Mouse (Mus musculus): ENCODE results near the gene Wasf3.
A peak's percentile ranks its signal among the peaks of the same experiment; 100 is the strongest.
"Not testable (repeated sequence)": the region's sequence is repeated elsewhere in the genome, so short reads cannot be mapped to it uniquely, and the experiment has no call there.

Gene Wasf3

DNA sequence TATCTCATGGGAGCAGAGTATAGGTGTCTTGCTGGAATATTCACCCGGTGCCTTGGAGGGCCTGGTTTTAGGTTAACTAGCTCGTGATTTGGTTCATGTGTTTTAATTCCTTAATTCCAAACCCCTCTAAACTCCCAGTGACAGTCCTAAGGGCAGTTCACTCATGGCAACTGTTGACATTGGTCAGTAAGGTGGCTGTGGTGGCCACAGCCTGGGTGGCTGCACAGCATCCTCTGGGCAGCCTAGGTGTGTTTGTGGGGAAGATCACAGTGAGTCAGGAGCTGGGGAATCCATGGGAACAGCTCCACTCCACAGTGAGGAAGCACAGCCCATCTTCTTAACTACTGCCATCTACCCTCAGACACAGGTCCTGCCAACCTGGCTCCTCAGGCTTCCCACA is 61.8 kb downstream of the Wasf3 start:
- no peak for DNase-seq (ENCODE audit: low spot score in 2 of 2)

DNA sequence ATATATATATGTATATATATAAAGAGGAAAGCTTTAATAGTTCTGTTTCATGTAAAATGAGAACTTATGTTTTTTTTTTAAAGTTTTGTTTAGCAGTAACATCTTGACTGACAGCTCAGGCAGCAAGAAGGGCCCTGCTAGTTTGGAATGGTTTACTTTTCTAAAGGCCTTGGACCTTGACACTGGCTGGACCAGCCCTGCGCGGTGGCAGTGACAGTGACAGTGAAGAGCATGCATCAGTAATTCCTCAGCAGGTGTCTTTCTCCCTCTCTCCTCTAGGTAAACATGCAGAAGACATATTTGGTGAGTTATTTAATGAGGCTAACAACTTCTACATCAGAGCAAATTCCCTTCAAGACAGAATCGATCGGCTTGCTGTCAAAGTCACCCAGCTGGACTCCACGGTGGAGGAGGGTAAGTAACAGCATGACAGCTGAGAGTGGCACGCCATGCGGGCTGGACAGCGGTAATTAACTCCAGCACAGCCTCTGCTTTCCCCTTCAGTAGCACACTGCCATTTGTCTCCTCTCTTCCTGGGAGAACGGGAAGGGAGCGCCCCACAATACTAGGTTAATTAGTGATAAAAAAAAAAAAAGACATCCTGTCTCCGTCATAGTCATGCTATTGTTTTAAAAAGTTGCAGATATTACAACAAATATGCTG is 66.9 kb downstream of the Wasf3 start:
- no peak for DNase-seq (ENCODE audit: low spot score in 2 of 2)

DNA sequence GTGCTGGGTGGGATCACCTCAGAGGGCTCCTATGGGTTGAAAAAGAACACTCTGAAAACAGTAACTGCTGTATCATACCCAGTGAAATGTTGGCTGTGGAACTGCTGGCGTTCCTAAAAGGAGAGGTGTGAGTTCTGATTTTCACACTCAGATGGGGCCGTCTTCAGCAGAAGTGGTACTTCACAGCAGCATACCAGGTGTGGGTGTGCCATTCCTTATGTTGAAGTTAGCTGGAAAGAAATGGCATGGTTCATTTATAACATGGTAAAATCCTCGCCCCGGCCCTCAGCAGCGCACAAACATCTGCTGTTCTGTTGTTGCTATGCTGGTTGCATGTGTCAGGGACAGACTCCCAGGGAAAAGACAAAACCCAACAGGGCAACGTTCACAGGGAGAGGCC is 68.8 kb downstream of the Wasf3 start:
- no peak for DNase-seq (ENCODE audit: low spot score in 2 of 2)

DNA sequence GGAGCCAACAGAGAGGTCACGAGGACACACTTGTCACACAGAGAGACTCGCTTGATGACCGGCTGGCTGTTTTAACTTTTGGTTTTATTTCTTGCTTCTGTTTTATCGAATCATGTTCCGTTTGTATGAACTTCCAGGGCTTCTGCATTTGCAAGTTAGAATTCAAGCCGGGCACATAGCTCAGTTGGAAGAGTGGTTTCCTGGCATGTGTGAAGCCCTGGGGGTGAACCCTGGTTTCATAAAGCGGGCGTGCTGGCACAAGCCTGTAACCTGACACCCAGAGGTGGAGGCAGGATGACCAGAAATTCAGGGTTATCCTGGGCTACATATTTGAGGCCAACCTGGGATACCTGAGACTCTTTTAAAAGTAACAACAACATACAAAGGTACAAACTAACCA is 76.8 kb downstream of the Wasf3 start:
- DNase-seq (ENCODE audit: low spot score in 2 of 2): no peak

DNA sequence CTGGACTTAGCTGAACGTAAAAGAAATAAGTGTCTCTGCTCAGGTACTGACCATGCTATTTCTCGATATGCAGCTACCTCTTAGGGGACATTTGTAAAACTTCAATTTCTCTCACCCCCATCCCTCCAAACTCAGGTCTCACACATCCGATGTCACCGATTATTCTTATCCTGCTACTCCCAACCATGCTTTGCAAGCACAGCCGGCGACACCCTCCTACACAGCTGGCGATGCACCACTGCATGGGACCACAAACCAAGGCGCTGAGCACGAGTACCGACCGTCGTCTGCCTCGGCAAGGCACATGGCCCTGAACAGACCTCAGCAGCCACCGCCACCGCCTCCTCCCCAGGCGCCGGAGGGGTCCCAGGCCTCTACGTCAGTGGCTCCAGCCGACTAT is 81.9 kb downstream of the Wasf3 start:
- no peak for DNase-seq (ENCODE audit: low spot score in 2 of 2)

DNA sequence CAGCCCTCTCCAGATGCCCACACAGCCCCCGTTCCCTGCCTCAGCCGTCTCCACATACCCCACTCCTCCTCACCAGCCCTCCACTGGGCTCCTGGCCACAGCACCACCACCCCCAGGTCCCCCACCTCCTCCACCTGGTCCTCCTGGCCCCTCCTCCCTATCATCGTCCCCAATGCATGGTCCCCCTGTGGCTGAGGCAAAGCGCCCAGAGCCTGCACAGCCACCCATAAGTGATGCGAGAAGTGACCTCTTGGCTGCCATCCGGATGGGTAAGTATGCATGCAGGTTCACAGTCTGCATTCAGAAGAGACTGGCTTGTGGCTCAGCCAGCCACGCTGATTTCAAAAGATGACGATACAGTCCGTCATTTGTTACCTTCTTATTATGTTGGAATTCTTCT is 83.5 kb downstream of the Wasf3 start:
- no peak for DNase-seq (ENCODE audit: low spot score in 2 of 2)

DNA sequence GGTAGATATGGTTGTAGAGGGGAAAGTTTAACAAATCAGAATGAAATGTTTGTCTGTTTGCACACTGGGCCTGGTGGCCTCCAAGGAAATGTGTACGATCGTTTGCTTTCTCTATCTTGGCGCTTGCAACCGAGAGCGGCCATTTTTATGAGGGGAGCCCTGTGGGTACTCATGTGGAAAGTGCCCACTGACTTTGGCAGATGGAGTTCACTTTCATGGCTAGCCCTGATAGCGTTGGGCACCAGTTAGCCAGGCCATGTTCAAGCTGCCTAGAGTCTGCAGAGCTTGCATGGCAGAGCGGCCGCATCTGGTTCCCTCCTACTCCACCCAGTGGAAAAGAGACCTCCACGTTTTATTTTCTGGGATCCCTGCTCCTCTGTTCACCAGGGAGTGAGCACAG is 86.0 kb downstream of the Wasf3 start:
- no peak for DNase-seq (ENCODE audit: low spot score in 2 of 2)

DNA sequence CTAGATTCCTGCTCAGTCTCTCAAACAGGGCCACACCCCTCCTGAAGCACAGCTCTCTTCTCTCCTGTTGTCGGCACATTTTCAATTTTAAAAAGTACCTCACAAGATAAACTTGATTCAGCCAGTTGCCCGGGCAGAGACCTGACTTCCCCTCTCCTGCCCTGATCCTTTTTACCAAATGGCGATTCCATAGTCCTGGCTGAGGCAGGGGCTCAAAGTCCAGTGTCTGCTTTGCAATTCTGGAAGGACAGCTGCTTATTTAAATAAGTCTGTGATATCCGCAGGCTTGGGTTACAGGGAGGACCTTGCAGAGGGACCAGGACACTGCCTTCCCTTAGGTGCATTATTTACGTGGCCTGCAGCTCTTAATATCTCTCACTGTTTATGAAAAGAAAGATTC is 86.5 kb downstream of the Wasf3 start:
- DNase-seq (ENCODE audit: low spot score in 2 of 2): no peak

DNA sequence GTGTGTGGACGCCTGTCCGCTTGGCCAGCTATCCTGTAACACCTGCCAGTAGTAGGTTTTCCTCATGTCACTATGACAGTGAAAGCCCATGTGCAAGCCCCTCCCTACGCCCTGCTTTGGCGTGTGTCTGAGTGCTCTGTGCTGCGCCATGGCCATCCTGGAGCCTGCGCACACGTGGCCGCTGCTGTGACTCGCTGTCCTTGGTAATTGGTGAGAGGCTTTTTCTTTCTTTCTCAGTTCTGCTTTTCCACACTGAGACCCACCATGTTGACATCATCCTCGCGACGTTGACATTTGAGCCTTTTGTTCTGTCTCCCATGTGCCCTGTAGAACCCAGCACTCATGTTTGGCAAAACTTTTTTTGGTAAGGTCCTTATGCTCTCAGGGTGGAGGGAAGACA is 87.0 kb downstream of the Wasf3 start:
- no peak for DNase-seq (ENCODE audit: low spot score in 2 of 2)

DNA sequence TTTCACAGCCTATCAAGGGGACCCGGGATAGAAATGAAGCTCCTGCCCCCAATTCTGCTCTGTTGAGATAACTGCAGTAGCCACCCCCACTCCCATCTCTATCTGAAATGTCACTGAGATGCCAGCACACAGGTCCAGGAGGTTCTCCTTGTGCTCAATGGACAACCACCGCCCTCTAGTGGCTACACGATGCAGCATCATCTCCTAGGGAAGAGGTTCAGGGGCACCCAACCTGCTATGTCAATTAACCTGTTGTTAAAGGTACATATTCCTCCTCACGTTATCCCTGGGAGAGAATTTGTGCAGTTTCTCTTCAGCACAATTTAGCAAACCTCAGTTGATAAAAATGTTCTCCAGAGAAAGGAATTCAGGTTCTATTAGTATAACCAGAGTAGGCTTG is 94.8 kb downstream of the Wasf3 start:
- peak in 1 of 2 experiments; percentile 32 for DNase-seq (ENCODE audit: low spot score in 2 of 2)

DNA sequence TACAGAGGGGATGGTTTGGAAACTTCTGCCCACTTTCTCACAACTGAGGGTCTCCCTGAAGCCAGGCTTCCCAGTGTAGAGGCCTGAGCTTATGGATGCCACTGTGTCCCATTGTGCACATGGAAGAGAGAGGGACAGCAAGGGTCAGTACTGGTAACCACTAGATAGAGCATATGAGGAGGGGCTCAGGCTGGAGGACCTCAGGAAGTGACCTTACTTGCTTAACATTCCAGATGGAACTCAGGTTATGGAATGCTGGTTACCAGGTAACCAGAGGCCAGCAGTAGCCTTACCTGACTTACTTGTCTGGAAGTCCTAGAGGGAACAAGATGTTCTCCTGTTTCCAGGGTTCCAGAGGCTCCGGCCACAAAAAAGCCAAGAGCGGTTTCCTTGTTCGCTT is 96.9 kb downstream of the Wasf3 start, which contains the start of gene Gm6408:
Gene Gm6408, plus strand, starts transcription at position 301 of the 400 bp plus-strand sequence.
- DNase-seq (ENCODE audit: low spot score in 2 of 2): not testable (repeated sequence)

DNA sequence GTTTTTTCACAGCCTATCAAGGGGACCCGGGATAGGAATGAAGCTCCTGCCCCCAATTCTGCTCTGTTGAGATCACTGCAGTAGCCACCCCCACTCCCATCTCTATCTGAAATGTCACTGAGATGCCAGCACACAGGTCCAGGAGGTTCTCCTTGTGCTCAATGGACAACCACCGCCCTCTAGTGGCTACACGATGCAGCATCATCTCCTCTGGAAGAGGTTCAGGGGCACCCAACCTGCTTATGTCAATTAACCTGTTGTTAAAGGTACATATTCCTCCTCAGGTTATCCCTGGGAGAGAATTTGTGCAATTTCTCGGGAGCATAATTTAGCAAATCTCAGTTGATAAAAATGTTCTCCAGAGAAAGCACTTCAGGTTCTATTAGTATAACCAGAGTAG is 104.2 kb downstream of the Wasf3 start:
- peak in 1 of 2 experiments; percentile 23 for DNase-seq (ENCODE audit: low spot score in 2 of 2)

DNA sequence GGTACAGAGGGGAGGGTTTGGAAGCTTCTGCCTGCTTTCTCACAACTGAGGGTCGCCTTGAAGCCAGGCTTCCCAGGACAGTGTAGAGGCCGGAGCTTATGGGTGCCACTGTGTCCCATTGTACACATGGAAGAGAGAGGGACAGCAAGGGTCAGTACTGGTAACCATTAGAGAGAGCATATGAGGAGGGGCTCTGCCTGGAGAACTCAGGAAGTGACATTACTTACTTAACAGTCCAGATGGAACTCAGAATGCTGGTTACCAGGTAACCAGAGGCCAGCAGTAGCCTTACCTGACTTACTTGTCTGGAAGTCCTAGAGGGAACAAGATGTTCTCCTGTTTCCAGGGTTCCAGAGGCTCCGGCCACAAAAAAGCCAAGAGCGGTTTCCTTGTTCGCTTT is 106.3 kb downstream of the Wasf3 start, which contains the start of gene Gm6370:
Gene Gm6370, plus strand, starts transcription at position 301 of the 400 bp plus-strand sequence.
- not testable (repeated sequence) for DNase-seq (ENCODE audit: low spot score in 2 of 2)

DNA sequence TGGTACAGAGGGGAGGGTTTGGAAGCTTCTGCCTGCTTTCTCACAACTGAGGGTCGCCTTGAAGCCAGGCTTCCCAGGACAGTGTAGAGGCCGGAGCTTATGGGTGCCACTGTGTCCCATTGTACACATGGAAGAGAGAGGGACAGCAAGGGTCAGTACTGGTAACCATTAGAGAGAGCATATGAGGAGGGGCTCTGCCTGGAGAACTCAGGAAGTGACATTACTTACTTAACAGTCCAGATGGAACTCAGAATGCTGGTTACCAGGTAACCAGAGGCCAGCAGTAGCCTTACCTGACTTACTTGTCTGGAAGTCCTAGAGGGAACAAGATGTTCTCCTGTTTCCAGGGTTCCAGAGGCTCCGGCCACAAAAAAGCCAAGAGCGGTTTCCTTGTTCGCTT is 117.3 kb downstream of the Wasf3 start, which contains the start of gene 4930449I24Rik:
Gene 4930449I24Rik, plus strand, starts transcription at position 301 of the 400 bp plus-strand sequence.
- DNase-seq (ENCODE audit: low spot score in 2 of 2): not testable (repeated sequence)

DNA sequence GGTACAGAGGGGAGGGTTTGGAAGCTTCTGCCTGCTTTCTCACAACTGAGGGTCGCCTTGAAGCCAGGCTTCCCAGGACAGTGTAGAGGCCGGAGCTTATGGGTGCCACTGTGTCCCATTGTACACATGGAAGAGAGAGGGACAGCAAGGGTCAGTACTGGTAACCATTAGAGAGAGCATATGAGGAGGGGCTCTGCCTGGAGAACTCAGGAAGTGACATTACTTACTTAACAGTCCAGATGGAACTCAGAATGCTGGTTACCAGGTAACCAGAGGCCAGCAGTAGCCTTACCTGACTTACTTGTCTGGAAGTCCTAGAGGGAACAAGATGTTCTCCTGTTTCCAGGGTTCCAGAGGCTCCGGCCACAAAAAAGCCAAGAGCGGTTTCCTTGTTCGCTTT is 129.0 kb downstream of the Wasf3 start, which contains the start of gene Gm3402:
Gene Gm3402, plus strand, starts transcription at position 301 of the 400 bp plus-strand sequence.
- not testable (repeated sequence) for DNase-seq (ENCODE audit: low spot score in 2 of 2)
